Mouse (Mus musculus) T-helper 2 cell (primary cell): ENCODE results near the gene Ntrk3.

ENCODE experiments used
- in situ Hi-C: fragments of 300-600 bp; cut with MboI, MseI; formaldehyde crosslinking; loops from one replicate; pipeline ENCODE4 v1.15.1; 2025; ENCODE audit warnings: high pct_unique_total_duplicates

The Ntrk3 gene

GRCm38 (mm10) chr7:78720989-78721816 is 16.6 kb downstream of the Ntrk3 start:
- in situ Hi-C loops: no loop called here

GRCm38 (mm10) chr7:78719795-78720460 is 17.9 kb downstream of the Ntrk3 start:
- in situ Hi-C loops: no loop called here

GRCm38 (mm10) chr7:78719117-78719516 is 18.7 kb downstream of the Ntrk3 start:
- in situ Hi-C loops: no loop called here

- in situ Hi-C loops: no loop called here
Observed at GRCm38 (mm10) chr7:78718191-78718609, 19.6 kb downstream of the Ntrk3 start.

- in situ Hi-C loops: loop anchor here (10.0 kb wide), 1 partner anchor 1317 kb away; the partner anchor contains the start of gene Zfp710
Observed at GRCm38 (mm10) chr7:78707708-78708107, 30.1 kb downstream of the Ntrk3 start.

GRCm38 (mm10) chr7:78707122-78707521 is 30.7 kb downstream of the Ntrk3 start:
- in situ Hi-C loops: loop anchor here (10.0 kb wide), 1 partner anchor 1318 kb away; the partner anchor contains the start of gene Zfp710

- in situ Hi-C loops: loop anchor here (10.0 kb wide), 1 partner anchor 1322 kb away; the partner anchor contains the start of gene Zfp710
Observed at GRCm38 (mm10) chr7:78702676-78703075, 35.1 kb downstream of the Ntrk3 start.

GRCm38 (mm10) chr7:78695200-78695599 is 42.6 kb downstream of the Ntrk3 start:
- in situ Hi-C loops: no loop called here

- in situ Hi-C loops: loop anchor here (5.0 kb wide), 1 partner anchor 96 kb away; no protein-coding TSS in a partner anchor
Observed at GRCm38 (mm10) chr7:78693148-78693547, 44.7 kb downstream of the Ntrk3 start.

GRCm38 (mm10) chr7:78690956-78691355 is 46.9 kb downstream of the Ntrk3 start:
- in situ Hi-C loops: loop anchor here (5.0 kb wide), 1 partner anchor 94 kb away; no protein-coding TSS in a partner anchor

GRCm38 (mm10) chr7:78684943-78685342 is 52.9 kb downstream of the Ntrk3 start:
- in situ Hi-C loops: loop anchor here (5.0 kb wide), 1 partner anchor 42 kb away; no protein-coding TSS in a partner anchor

GRCm38 (mm10) chr7:78680871-78681270 is 56.9 kb downstream of the Ntrk3 start:
- in situ Hi-C loops: no loop called here

GRCm38 (mm10) chr7:78669407-78669806 is 68.4 kb downstream of the Ntrk3 start:
- in situ Hi-C loops: no loop called here

GRCm38 (mm10) chr7:78668916-78669315 is 68.9 kb downstream of the Ntrk3 start:
- in situ Hi-C loops: no loop called here

GRCm38 (mm10) chr7:78668003-78668635 is 69.7 kb downstream of the Ntrk3 start:
- in situ Hi-C loops: no loop called here

- in situ Hi-C loops: no loop called here
Observed at GRCm38 (mm10) chr7:78660832-78661231, 77.0 kb downstream of the Ntrk3 start.

- in situ Hi-C loops: no loop called here
Observed at GRCm38 (mm10) chr7:78659846-78660245, 78.0 kb downstream of the Ntrk3 start.

- in situ Hi-C loops: no loop called here
Observed at GRCm38 (mm10) chr7:78658026-78658425, 79.8 kb downstream of the Ntrk3 start.

- in situ Hi-C loops: no loop called here
Observed at GRCm38 (mm10) chr7:78656181-78656580, 81.6 kb downstream of the Ntrk3 start.

- in situ Hi-C loops: loop anchor here (5.0 kb wide), 1 partner anchor 61 kb away; no protein-coding TSS in a partner anchor
Observed at GRCm38 (mm10) chr7:78653686-78654085, 84.1 kb downstream of the Ntrk3 start.

- in situ Hi-C loops: loop anchor here (5.0 kb wide), 1 partner anchor 60 kb away; no protein-coding TSS in a partner anchor
Observed at GRCm38 (mm10) chr7:78652296-78652695, 85.5 kb downstream of the Ntrk3 start.

GRCm38 (mm10) chr7:78651540-78651939 is 86.3 kb downstream of the Ntrk3 start:
- in situ Hi-C loops: loop anchor here (5.0 kb wide), 1 partner anchor 59 kb away; no protein-coding TSS in a partner anchor
